8 mouse cellular contexts compared by ENCODE assay signal in genomic region chr10:12922574-12923353, GRCm38 (mm10). TPM values are rescaled to one million over a fixed set of nuclear protein-coding genes. Genes with fewer than 3 reads are reported as not detected.
A peak's percentile ranks its signal among the peaks of the same experiment; 100 is the strongest.
DNase-seq lines count a peak whose midpoint lies in the region; ATAC-seq and TF ChIP-seq lines count a peak whose summit lies in the region.

No protein-coding gene starts in this region.

- peak overlapping the region; percentile 87 for H3K4me3 ChIP-seq in bone marrow macrophage, adult 2 months (ENCODE audit: insufficient read depth, low read length)
- peak overlapping the region; percentile 61 for H3K4me3 ChIP-seq in embryonic fibroblast, embryonic 13.5 days (ENCODE audit: insufficient read depth, low read length)
- peak overlapping the region; percentile 62 for H3K4me3 ChIP-seq in kidney, embryonic 14.5 days (ENCODE audit: low read length)
- peak overlapping the region; percentile 61 for H3K4me3 ChIP-seq in limb, embryonic 15.5 days

- peaks cover 4% of the 10 kb centered on the region for H3K4me1 ChIP-seq in bone marrow macrophage, adult 2 months (ENCODE audit: control insufficient read depth, insufficient read depth, low read length)
- H3K4me1 ChIP-seq in embryonic fibroblast, embryonic 13.5 days (ENCODE audit: control insufficient read depth, insufficient read depth, low read length), result 0 out of 2 replicates have a peak, but pooled peaks cover 5% of the 10 kb centered on the region
- no peaks in the 10 kb centered on the region for H3K4me1 ChIP-seq in kidney, embryonic 14.5 days (ENCODE audit: control insufficient read depth, insufficient read depth, low read length)
- peaks cover 7% of the 10 kb centered on the region for H3K4me1 ChIP-seq in limb, embryonic 15.5 days

- no peaks in the 10 kb centered on the region for H3K36me3 ChIP-seq in kidney, embryonic 14.5 days (ENCODE audit: control insufficient read depth, insufficient read depth, low read length)
- H3K36me3 ChIP-seq in limb, embryonic 15.5 days, result no peaks in the 10 kb centered on the region

- no peaks in the 10 kb centered on the region for H3K9me3 ChIP-seq in kidney, embryonic 14.5 days (ENCODE audit: control insufficient read depth, low read length)
- H3K9me3 ChIP-seq in limb, embryonic 15.5 days, result no peaks in the 10 kb centered on the region

- peak; percentile 40; the same call in 1 of the 2 replicates for TF ChIP-seq CTCF in bone marrow macrophage, adult 2 months (IDR thresholded peaks at IDR 0.05; ENCODE audit: low read depth, low read length)
- TF ChIP-seq CTCF in embryonic fibroblast, embryonic 13.5 days (IDR thresholded peaks at IDR 0.05; ENCODE audit: borderline replicate concordance, insufficient read depth, low read length), result no peak

- no peaks in the 10 kb centered on the region for H3K27me3 ChIP-seq in kidney, embryonic 14.5 days (ENCODE audit: control insufficient read depth, insufficient read depth, low read length)
- H3K27me3 ChIP-seq in limb, embryonic 15.5 days, result no peaks in the 10 kb centered on the region

- peak overlapping the region; percentile 74 for H3K9ac ChIP-seq in kidney, embryonic 14.5 days (ENCODE audit: low read depth, low read length)
- H3K9ac ChIP-seq in limb, embryonic 15.5 days, result peak overlapping the region; percentile 52

- under 1% methylated on average over 55 of the region's 55 CpGs for WGBS in kidney, embryonic 14.5 days
- WGBS in limb, embryonic 15.5 days, result under 1% methylated on average over 55 of the region's 55 CpGs

- peak overlapping the region; percentile 47 for H3K27ac ChIP-seq in bone marrow macrophage, adult 2 months (ENCODE audit: insufficient read depth, low read depth, low read length)
- H3K27ac ChIP-seq in embryonic fibroblast, embryonic 13.5 days (ENCODE audit: insufficient read depth, low read length), result peak overlapping the region; percentile 28; the same call in 1 of the 2 replicates
- peak overlapping the region; percentile 82 for H3K27ac ChIP-seq in kidney, embryonic 14.5 days (ENCODE audit: low read depth, low read length)
- peak overlapping the region; percentile 91 for H3K27ac ChIP-seq in limb, embryonic 15.5 days

- TF ChIP-seq POLR2A in bone marrow macrophage, adult 2 months (IDR thresholded peaks at IDR 0.05; ENCODE audit: borderline replicate concordance, low read depth, low read length), result no peak
- TF ChIP-seq POLR2A in embryonic fibroblast, embryonic 13.5 days (IDR thresholded peaks at IDR 0.05; ENCODE audit: low read depth, low read length), result 0 out of 2 replicates have a peak, but pooled peaks have one; percentile 12

- peak; percentile 95 for DNase-seq in A20 (ENCODE audit: low read depth, low spot score)
- peak; percentile 86 to 97 for DNase-seq in heart, adult 9 months (ENCODE audit: low spot score in 2 of 2)
- DNase-seq in monocyte, adult 2 months (ENCODE audit: low read depth in 1 of 2, low spot score in 2 of 2), result peak; percentile 79 to 93
- DNase-seq in spleen, postnatal 36 days (ENCODE audit: low spot score in 2 of 2), result peak; percentile 86 to 91

- H3K4me2 ChIP-seq in kidney, embryonic 14.5 days (replicated peaks; ENCODE audit: low read depth, low read length), result peak overlapping the region; percentile 41
- peak overlapping the region; percentile 59 for H3K4me2 ChIP-seq in limb, embryonic 15.5 days

- peak; percentile 93 for ATAC-seq in kidney, embryonic 14.5 days (ENCODE audit: low FRiP score, low TSS enrichment)
- ATAC-seq in limb, embryonic 15.5 days (ENCODE audit: insufficient number of reproducible peaks, low FRiP score, low TSS enrichment, low read depth), result peak; percentile 93

RNA-seq across cellular contexts. Expression of gene Stx11, which starts 41.3 kb away (rescaled TPM):
- 4.0 and 7.9 TPM in 2 replicates for polyA plus RNA-seq in bone marrow macrophage, adult 2 months (2012; ENCODE audit: insufficient read depth, insufficient read length, missing spikeins)
- 5.1 and 6.8 TPM in 2 replicates for polyA plus RNA-seq in embryonic fibroblast, embryonic 13.5 days (2011; ENCODE audit: insufficient read length, low read depth, missing spikeins)
- 0.80 and 1.2 TPM in 2 replicates for polyA plus RNA-seq in kidney, embryonic 14.5 days (2014; fragmentation: Nextera tagmentation; extraction: Ambion mirVana)
- polyA plus RNA-seq in limb, embryonic 15.5 days (2015; fragmentation: Nextera tagmentation; extraction: Ambion mirVana), result 5.6 and 6.7 TPM in 2 replicates

RNA-seq across cellular contexts. Expression of gene Utrn, which starts 53.6 kb away (rescaled TPM):
- 14.5 and 18.1 TPM in 2 replicates for polyA plus RNA-seq in bone marrow macrophage, adult 2 months (2012; ENCODE audit: insufficient read depth, insufficient read length, missing spikeins)
- polyA plus RNA-seq in embryonic fibroblast, embryonic 13.5 days (2011; ENCODE audit: insufficient read length, low read depth, missing spikeins), result 104 and 132 TPM in 2 replicates
- 46.2 and 91.4 TPM in 2 replicates for polyA plus RNA-seq in kidney, embryonic 14.5 days (2014; fragmentation: Nextera tagmentation; extraction: Ambion mirVana)
- 99.6 and 100 TPM in 2 replicates for polyA plus RNA-seq in limb, embryonic 15.5 days (2015; fragmentation: Nextera tagmentation; extraction: Ambion mirVana)

Comparison
In these comparisons a context has a peak if more than half of its experiments do, and no peak if none do; other contexts are left out.
1. Peak in every context shown above with its lines: DNase-seq, ATAC-seq, H3K4me3 ChIP-seq and H3K27ac ChIP-seq.
2. H3K27ac ChIP-seq: peak in every context shown above with its lines; median percentile 91 in limb, embryonic 15.5 days; 82 in kidney, embryonic 14.5 days; 47 in bone marrow macrophage, adult 2 months; 28 in embryonic fibroblast, embryonic 13.5 days.